Mouse (Mus musculus): Measurements from ENCODE around the gene 2310022B05Rik.
A peak's percentile ranks its signal among the peaks of the same experiment; 100 is the strongest.

Gene 2310022B05Rik

DNA sequence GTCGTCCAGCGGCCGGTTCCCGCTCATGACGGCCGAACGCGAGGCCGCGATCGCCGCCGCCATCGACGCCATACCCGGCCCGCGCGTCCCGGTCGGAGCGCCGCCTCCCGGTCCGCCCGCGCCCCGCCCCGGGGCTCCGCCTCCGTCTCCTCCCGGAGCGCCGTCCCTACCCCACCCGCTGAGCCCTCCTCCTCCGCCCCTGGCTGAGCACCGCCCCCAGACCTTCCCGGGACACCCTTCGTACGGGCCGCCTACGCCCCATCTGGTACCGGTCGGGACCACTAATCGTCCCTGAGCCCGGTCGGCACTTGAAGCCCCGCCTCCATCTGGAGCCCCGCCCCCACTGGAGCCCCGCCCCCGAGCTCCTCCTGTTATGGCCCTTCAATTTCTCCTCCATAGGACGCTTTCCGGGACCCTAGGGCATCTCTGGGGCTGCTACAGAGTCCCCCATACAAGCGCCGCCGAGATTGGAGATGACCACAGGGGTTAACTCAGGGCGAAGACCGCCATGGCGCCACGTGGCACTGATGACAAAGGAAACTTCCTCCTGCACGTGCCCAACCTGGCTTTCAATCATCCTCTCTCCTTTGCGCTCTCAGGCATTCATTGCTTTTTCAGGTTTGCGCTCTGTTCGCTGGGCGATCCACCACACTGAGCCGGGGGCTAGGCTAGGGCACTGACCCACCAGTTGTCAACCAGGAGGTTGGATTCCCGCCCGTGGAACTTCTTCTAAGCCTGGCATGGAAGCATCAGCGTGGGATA lies at the start of gene 2310022B05Rik:
2310022B05Rik (minus strand) TSS at position 258 of the 762 bp plus-strand sequence.
- peak; percentile 90 to 95 for DNase-seq

DNA sequence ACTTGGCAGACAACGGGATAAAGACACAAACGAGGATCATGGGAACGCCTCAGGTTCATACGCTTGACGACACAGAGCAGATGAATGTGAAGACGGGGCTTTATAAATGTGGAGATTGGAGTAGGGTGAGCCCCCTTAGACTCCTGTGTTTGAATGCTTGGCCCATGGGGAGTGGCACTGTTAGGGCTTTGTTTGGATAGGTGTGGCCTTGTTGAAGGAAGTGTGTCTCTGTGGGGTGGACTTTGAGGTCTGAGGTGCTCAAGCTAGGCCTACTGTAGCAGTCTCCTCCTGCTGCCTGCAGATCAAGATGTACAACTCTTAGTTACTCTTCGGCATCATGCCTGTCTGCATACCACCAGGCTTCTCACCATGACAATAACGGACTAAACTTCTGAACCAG lies 42.7 kb upstream of the 2310022B05Rik start:
- DNase-seq: no peak

DNA sequence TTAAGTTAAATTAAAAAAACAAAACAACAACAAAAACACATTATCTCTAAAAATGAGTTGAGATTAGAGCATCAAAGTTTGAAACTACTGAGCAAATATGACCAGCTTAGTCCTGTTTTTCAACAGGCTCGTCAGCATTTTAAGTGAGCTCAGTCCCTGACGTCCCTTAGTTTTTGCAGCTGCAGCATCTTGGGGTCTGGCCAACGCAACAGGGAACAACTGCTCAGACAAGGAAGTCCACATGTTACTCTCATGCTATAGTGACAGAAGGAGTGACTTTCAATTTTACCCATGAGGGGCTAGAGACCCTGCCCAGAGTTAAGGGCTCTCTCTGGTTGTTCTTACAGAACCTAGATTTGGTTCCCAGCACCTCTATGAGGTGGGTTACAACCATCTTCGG lies 41.2 kb upstream of the 2310022B05Rik start:
- no peak for DNase-seq

- DNase-seq: no peak
These were observed 40.4 kb upstream of the 2310022B05Rik start for GRCm38 (mm10) chr8:124703526-124703925.

DNA sequence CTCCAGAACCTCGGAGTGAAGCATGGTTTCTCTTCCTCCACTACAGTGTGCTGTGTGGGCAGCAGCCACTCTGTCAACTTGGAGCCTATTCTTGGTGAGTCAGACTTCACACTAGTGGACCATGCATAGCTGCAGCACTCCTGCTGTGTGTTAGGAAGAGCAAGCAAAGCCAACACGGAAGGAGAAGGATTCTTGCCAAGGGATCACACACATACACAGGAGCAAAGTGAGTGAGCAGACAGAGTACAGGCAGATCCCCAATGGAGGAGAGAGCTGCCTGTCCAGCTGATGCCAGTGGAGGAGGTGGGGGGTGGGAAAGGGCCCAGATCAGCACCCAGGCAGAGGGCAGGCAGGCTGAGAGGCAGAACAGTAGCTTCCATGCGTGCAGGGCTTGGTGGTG lies 39.0 kb upstream of the 2310022B05Rik start:
- DNase-seq: no peak

GRCm38 (mm10) chr8:124701023-124701422 lies 37.9 kb upstream of the 2310022B05Rik start:
- peak; percentile 43 for DNase-seq

DNA sequence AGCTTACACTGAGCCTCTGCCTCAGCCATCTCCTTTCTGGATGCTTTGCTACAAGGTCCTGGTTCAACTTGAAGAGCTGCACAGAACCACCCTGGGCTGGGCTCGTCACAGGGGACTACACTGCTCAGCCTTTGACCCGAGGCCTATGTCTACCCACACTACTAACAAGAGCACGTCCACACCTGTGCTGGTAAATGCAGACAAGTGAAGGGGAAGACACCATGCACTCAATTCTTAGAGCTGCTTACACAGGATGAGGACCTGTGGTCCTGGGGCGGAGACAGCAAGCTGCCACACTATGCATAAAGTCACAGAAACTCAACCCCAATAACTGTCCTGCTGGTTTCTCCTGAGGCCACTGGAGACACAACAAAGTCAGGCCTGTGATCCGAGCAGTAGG lies 37.1 kb upstream of the 2310022B05Rik start:
- DNase-seq: no peak

DNA sequence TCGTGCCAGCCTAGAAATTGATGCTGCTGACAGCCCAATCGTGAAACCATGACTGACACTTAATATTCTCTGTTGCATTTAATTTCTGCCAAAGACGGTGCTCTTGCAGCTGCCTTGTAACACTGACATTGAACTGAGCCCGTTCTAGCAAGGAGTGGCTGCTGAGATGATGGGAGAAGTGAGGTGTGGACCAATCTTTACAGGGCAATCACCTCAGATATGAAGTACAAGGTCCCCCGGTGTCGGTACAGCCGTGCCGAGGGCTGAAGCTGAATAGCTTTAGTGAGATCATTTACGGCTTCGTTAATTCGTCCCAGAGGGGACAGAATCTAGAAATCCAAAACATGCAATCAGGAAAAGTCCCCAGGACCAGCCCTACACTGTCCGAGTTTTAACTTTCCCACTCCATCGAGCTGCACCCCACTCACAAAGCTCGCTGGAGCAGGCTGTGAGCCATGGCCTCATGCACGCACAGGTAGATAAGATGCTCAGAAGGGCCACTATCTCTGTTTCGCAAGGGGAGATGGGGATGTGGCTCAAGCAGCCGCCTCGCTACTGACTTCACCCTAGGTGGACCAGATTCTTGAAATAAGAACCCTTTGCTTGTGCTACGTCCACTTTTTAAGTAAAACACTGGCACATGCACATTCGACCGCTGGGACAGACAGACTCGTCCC lies 32.4 kb upstream of the 2310022B05Rik start:
- no peak for DNase-seq

DNA sequence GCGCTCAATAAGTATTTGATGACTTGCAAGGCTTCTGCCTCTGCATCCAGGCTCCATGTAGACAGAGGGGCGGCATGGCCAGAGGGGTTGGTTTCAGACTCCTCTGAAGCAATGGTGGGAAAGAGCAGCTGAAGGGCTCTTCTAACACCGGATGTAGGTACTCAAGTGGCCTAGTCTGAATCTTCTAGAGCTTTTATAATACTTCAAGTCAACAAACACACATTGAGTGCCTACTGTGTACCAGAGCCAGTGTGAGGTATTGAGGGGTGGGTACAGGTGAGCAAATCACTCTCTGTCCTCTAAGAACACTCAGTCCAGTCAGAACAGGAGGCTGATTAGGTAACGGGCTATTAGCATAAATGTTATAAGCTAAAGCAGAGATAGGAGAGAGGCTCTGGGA lies 28.5 kb upstream of the 2310022B05Rik start:
- peak in 1 of 2 experiments; percentile 44 for DNase-seq

- no peak for DNase-seq
These were observed 25.7 kb upstream of the 2310022B05Rik start for GRCm38 (mm10) chr8:124688899-124689298.

DNA sequence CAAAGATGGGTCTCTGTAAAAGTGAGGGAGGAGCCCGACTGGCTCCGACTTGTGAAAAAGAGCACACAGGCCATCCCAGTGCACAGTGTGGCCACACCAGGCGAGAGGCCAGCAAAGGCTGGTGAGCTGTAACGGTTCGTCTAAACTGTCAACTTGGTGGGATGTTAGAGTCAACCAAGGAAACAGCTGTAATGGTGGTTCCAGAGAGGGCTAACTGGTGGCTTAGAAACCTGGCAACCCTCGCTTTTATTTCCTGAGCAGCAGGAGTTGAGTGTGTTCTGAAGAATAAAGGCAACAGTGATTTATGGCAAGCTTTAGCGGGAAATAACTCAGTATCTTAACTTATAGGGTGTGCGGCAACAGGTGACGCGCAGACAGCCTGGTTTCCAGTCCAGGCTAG lies 19.0 kb upstream of the 2310022B05Rik start:
- DNase-seq: no peak

GRCm38 (mm10) chr8:124681792-124682157 lies 18.6 kb upstream of the 2310022B05Rik start:
- DNase-seq: peak in 1 of 2 experiments; percentile 61

GRCm38 (mm10) chr8:124681077-124681791 lies 18.1 kb upstream of the 2310022B05Rik start:
- DNase-seq: peak in 1 of 2 experiments; percentile 60

- no peak for DNase-seq
These were observed 15.1 kb upstream of the 2310022B05Rik start for GRCm38 (mm10) chr8:124678246-124678645.

GRCm38 (mm10) chr8:124677486-124677885 lies 14.3 kb upstream of the 2310022B05Rik start:
- DNase-seq: peak; percentile 84 to 85

DNA sequence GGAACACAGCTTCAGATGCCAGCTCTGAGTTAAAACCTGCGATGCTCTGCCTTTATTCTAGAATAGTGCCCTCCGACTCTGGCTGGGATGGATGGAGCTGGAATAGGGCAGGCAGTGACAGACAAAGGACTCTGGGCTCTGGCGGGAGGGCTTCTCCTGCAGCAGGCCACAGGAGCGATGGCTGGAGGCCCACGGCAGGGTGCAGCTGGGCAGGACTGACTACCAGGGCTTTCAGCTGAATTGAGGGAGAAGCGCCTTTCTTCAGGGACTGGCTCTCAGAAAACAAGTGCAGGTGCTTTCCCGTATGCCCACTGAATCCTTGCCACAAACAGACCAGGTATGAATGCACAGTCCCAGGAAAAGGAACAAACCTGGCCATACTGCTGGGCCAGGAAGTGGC lies 13.9 kb upstream of the 2310022B05Rik start:
- no peak for DNase-seq

GRCm38 (mm10) chr8:124676661-124677060 lies 13.5 kb upstream of the 2310022B05Rik start:
- no peak for DNase-seq

DNA sequence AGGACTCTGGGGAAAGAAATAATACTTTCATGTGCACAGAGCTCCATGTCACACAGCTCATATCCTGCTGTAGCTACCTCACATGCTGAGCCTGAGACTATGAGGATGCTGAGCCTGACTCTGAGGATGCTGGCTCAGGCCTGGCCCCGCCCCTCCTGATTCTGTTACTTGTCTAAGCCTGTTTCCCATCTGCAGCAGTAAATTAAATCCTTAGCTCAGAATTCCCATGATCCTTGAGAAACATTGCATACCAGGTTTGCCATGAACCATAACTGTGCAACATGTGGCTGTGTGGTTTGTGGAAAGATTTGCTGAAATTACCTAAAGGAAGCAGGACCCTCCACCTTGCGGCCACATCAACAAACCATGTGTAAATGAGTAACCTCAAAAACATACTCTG lies 9.2 kb upstream of the 2310022B05Rik start:
- DNase-seq: no peak

- no peak for DNase-seq
These were observed 5.6 kb upstream of the 2310022B05Rik start for GRCm38 (mm10) chr8:124668798-124669197.

DNA sequence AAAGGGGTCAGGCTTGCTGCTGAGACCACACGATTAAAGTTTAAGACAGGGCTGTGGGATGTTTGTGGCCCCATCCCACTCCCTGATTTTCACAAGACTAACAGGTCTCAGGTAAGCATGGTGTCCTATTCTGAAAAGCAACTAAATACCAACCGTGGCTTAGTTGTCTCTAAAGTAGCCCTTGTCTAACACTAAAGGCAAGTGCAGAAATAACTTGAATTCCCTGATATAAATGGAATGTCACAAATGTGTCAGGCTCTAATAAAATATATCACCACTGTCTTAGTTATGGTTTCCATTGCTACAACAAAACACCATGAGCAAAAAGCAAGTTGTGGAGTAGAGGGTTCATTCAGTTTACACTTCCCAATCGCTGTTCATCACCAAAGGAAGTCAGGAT lies 1.2 kb upstream of the 2310022B05Rik start:
- DNase-seq: no peak

DNA sequence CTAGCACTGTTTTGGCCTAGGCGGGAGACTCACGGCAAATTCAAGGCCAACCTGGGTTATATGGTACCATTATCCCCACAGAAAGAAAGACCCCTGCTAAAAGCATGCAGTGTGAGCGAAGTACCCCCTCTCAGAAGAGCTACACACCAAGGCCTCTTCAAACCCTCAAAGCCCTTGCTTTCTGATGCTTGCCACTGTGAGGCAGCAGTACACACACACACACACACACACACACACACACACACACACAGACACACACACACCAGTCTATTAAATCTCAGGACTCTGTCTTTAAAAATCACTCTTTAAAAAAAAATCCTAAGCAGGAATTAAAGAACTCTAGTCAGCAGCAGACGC lies 683 bp upstream of the 2310022B05Rik start:
- DNase-seq: no peak

DNA sequence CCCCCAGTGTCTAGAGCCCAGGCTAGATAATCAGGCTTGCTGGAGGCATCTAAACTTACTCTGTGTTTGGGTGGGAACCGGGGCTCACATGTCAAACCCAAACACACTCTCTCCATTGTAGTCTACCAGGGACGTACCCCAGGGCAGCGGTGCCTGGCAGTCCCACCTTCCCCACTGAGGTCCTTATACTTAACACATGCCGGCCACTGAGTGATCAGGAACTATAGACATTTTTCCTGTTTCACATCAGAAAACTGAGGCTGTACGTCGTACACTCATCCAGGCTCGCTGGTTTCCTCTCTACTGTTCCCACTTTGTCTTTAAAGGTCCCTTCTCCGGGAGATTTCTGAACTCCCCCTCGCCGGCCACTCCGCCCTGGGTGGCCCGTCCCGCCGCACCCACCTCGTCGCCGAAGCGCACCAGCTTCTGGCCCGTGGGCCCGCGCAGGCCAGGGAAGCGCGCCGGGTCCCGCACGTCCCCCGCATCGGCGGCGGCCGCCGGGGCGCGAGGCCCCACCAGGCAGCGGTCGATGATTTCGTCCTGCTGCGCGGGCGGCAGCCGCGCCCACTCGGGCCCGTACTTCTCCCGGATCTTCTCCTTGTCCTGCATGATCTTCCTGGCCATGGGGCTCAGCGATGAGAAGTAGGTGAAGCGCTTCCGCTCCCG lies 590 bp downstream of the 2310022B05Rik start:
- DNase-seq: no peak

GRCm38 (mm10) chr8:124661781-124662180 lies 1.4 kb downstream of the 2310022B05Rik start:
- no peak for DNase-seq

Measured in lung, postnatal 4 days (tissue).